Mouse (Mus musculus) ES-E14 (cell line): ENCODE data around the gene Nav2. TPM values are rescaled to one million over a fixed set of nuclear protein-coding genes. Genes with fewer than 3 reads are reported as not detected.

ENCODE experiments used
- DNase-seq: peaks from one replicate; pipeline ENCODE4 v3.0.0-alpha.2; 2013; ENCODE audit warnings: low read depth, low spot score
- H3K27ac ChIP-seq: 2 replicates; pipeline ENCODE4 v1.5.1; 2012; ENCODE audit warnings: low read depth, mild to moderate bottlenecking, low read length, moderate library complexity, mixed read lengths; ENCODE audit not compliant: poor library complexity, insufficient read depth, severe bottlenecking
- H3K36me3 ChIP-seq: 2 replicates; pipeline ENCODE4 v1.6.1; 2012; ENCODE audit warnings: mild to moderate bottlenecking, low read length, moderate library complexity, mixed read lengths; ENCODE audit not compliant: control insufficient read depth, poor library complexity, insufficient read depth, severe bottlenecking
- H3K4me1 ChIP-seq, 2 experiments: fragments of 150-350 bp in 1 of 2; sonication (generic) in 1 of 2; 2 replicates each; pipeline ENCODE4 v1.6.1; 2012; ENCODE audit warnings: low read length in 2 of 2, mild to moderate bottlenecking in 1 of 2, mixed read lengths in 1 of 2; ENCODE audit not compliant: control insufficient read depth in 2 of 2, insufficient read depth in 2 of 2, poor library complexity in 1 of 2
- H3K4me3 ChIP-seq, 2 experiments: fragments of 150-350 bp in 1 of 2; sonication (generic) in 1 of 2; 2 replicates each; pipeline ENCODE4 v1.5.1; 2012; ENCODE audit warnings: low read length in 2 of 2, low read depth in 1 of 2, mild to moderate bottlenecking in 1 of 2, mixed read lengths in 1 of 2; ENCODE audit not compliant: insufficient read depth in 1 of 2, poor library complexity in 1 of 2, severe bottlenecking in 1 of 2
- H3K9ac ChIP-seq: 2 replicates; pipeline ENCODE4 v1.6.1; 2012; ENCODE audit warnings: low read depth, mild to moderate bottlenecking, low read length, mixed read lengths; ENCODE audit not compliant: poor library complexity, insufficient read depth, severe bottlenecking
- H3K9me3 ChIP-seq: fragments of 150-350 bp; sonication (generic); 2 replicates; pipeline ENCODE4 v1.6.1; 2012; ENCODE audit warnings: low read depth, mild to moderate bottlenecking, low read length; ENCODE audit not compliant: control insufficient read depth, insufficient read depth
- CHD2 ChIP-seq: IDR thresholded peaks from 2 replicates; pipeline ENCODE4 v1.6.1; 2014; ENCODE audit warnings: mild to moderate bottlenecking, low read depth, low read length, inconsistent platforms
- HCFC1 ChIP-seq: IDR thresholded peaks from 2 replicates; pipeline ENCODE4 v1.6.1; 2012; ENCODE audit warnings: low read length, inconsistent platforms, borderline replicate concordance; ENCODE audit not compliant: insufficient read depth
- MAFK ChIP-seq: IDR thresholded peaks from 2 replicates; pipeline ENCODE4 v1.6.1; 2014; ENCODE audit warnings: mild to moderate bottlenecking, low read depth, low read length, inconsistent platforms; ENCODE audit not compliant: insufficient read depth
- ZC3H11A ChIP-seq: IDR thresholded peaks from 2 replicates; pipeline ENCODE4 v1.6.1; 2012; ENCODE audit warnings: low read depth, mild to moderate bottlenecking, inconsistent platforms, low read length, borderline replicate concordance
- ZNF384 ChIP-seq: IDR thresholded peaks from 2 replicates; pipeline ENCODE4 v1.6.1; 2012; ENCODE audit warnings: low read depth, low read length, inconsistent platforms
- in situ Hi-C, 2 experiments: fragments of 600-800 bp; cut with MboI; formaldehyde crosslinking; loops; one replicate each; pipeline ENCODE4 v1.15.1; 2025; ENCODE audit warnings: low sequenced_read_pairs in 2 of 2, inconsistent platforms in 1 of 2; ENCODE audit not compliant: unreplicated experiment in 2 of 2
- total RNA-seq: library from RNA; depleted of rRNA; stranded (reverse); fragments of 300-350 nt; gene quantifications from 2 replicates; pipeline ENCODE4 v1.2.3, GENCODE M21; 2012

Nav2 gene
- total RNA-seq, 1 experiment, result 18.2 TPM

GRCm38 (mm10) chr7:48891029-48891428 is 17.5 kb upstream of the Nav2 start:
- Histone ChIP-seq H3K36me3 (no peaks in the 10 kb centered on the region), H3K9ac (no peak overlapping the region), H3K9me3 (no peaks in the 10 kb centered on the region), H3K4me1 (peaks cover 0 to 3% of the 10 kb centered on the region in 2 experiments; a peak in 1 of 4 replicates), H3K27ac (no peak overlapping the region), H3K4me3 (no peak overlapping the region)
- DNase-seq, result no peak
- no peak for TF ChIP-seq CHD2
- TF ChIP-seq HCFC1, result no peak
- TF ChIP-seq ZNF384, result no peak
- no peak for TF ChIP-seq MAFK
- no peak for TF ChIP-seq ZC3H11A
- in situ Hi-C loops, result no loop called here

GRCm38 (mm10) chr7:48893093-48893492 is 15.4 kb upstream of the Nav2 start:
- TF ChIP-seq MAFK (no peak), ZNF384 (no peak), CHD2 (no peak), ZC3H11A (no peak), HCFC1 (no peak)
- Histone ChIP-seq H3K4me3 (no peak overlapping the region), H3K9ac (no peak overlapping the region), H3K9me3 (no peaks in the 10 kb centered on the region), H3K4me1 (peaks cover 2 to 3% of the 10 kb centered on the region in 2 experiments; a peak in 2 of 4 replicates), H3K27ac (no peak overlapping the region), H3K36me3 (no peaks in the 10 kb centered on the region)
- in situ Hi-C loops, result no loop called here
- no peak for DNase-seq

GRCm38 (mm10) chr7:48894152-48894551 is 14.4 kb upstream of the Nav2 start:
- DNase-seq, result no peak
- in situ Hi-C loops, result no loop called here
- TF ChIP-seq MAFK, result no peak
- TF ChIP-seq ZNF384, result no peak
- TF ChIP-seq HCFC1, result no peak
- no peak for TF ChIP-seq CHD2
- Histone ChIP-seq H3K4me3 (no peak overlapping the region), H3K36me3 (no peaks in the 10 kb centered on the region), H3K9me3 (no peaks in the 10 kb centered on the region), H3K27ac (no peak overlapping the region), H3K9ac (no peak overlapping the region), H3K4me1 (peaks cover 2 to 3% of the 10 kb centered on the region in 2 experiments; a peak in 2 of 4 replicates)

- Histone ChIP-seq H3K4me1 (peaks cover 2 to 3% of the 10 kb centered on the region in 2 experiments; a peak in 2 of 4 replicates), H3K4me3 (no peak overlapping the region), H3K27ac (no peak overlapping the region), H3K9me3 (no peaks in the 10 kb centered on the region), H3K36me3 (no peaks in the 10 kb centered on the region), H3K9ac (no peak overlapping the region)
- TF ChIP-seq HCFC1 (no peak), ZNF384 (no peak), MAFK (no peak), CHD2 (no peak), ZC3H11A (no peak)
- in situ Hi-C loops, result no loop called here
- DNase-seq, result no peak
Measured at GRCm38 (mm10) chr7:48894763-48895162, 13.8 kb upstream of the Nav2 start.

GRCm38 (mm10) chr7:48895475-48895874 is 13.0 kb upstream of the Nav2 start:
- peaks cover 2 to 3% of the 10 kb centered on the region in 2 experiments; a peak in 2 of 4 replicates for H3K4me1 ChIP-seq
- TF ChIP-seq MAFK (no peak), CHD2 (no peak), ZC3H11A (no peak), HCFC1 (no peak), ZNF384 (no peak)
- no peaks in the 10 kb centered on the region for H3K9me3 ChIP-seq
- no peaks in the 10 kb centered on the region for H3K36me3 ChIP-seq
- H3K9ac ChIP-seq, result no peak overlapping the region
- no peak overlapping the region for H3K27ac ChIP-seq
- DNase-seq, result no peak
- H3K4me3 ChIP-seq, result no peak overlapping the region
- in situ Hi-C loops, result no loop called here
